Mouse (Mus musculus) adrenal gland, postnatal 25 days (tissue): ENCODE measurements around the gene Bhlhe41. TPM values are rescaled to one million over a fixed set of nuclear protein-coding genes. Genes with fewer than 3 reads are reported as not detected.

Experiments
- DNase-seq: peaks from one replicate; pipeline ENCODE4 v3.0.0; 2021; ENCODE audit warnings: mixed read lengths
- total RNA-seq: library from RNA; stranded (reverse); gene quantifications from 2 replicates; pipeline ENCODE4 v1.2.3, GENCODE M21; 2021

Gene Bhlhe41
- total RNA-seq, 1 experiment from 2014 or later: 16.2 TPM

- DNase-seq: no peak
Measured at GRCm38 (mm10) chr6:145870991-145871390, 5.6 kb upstream of the Bhlhe41 start.

- no peak for DNase-seq
Measured at GRCm38 (mm10) chr6:145867111-145867510, 1.8 kb upstream of the Bhlhe41 start.

- peak; percentile 95 for DNase-seq
Measured at GRCm38 (mm10) chr6:145865886-145866851, 811 bp upstream of the Bhlhe41 start.

GRCm38 (mm10) chr6:145864171-145864570, 1.2 kb downstream of the Bhlhe41 start:
- DNase-seq: no peak

- DNase-seq: peak; percentile 73
Measured at GRCm38 (mm10) chr6:145863065-145863971, 2.0 kb downstream of the Bhlhe41 start.

- DNase-seq: no peak
Measured at GRCm38 (mm10) chr6:145862739-145863064, 2.7 kb downstream of the Bhlhe41 start.

GRCm38 (mm10) chr6:145862321-145862720, 3.0 kb downstream of the Bhlhe41 start:
- no peak for DNase-seq

GRCm38 (mm10) chr6:145861462-145862227, 3.7 kb downstream of the Bhlhe41 start:
- DNase-seq: no peak

GRCm38 (mm10) chr6:145860350-145860749, 5.0 kb downstream of the Bhlhe41 start:
- no peak for DNase-seq

- no peak for DNase-seq
Measured at GRCm38 (mm10) chr6:145858414-145858813, 6.9 kb downstream of the Bhlhe41 start.

GRCm38 (mm10) chr6:145857428-145857827, 7.9 kb downstream of the Bhlhe41 start:
- no peak for DNase-seq

GRCm38 (mm10) chr6:145855720-145856551, 9.4 kb downstream of the Bhlhe41 start:
- peak; percentile 96 for DNase-seq

GRCm38 (mm10) chr6:145854756-145855155, 10.6 kb downstream of the Bhlhe41 start:
- no peak for DNase-seq

- DNase-seq: no peak
Measured at GRCm38 (mm10) chr6:145853356-145854079, 11.8 kb downstream of the Bhlhe41 start.

GRCm38 (mm10) chr6:145852708-145853107, 12.7 kb downstream of the Bhlhe41 start:
- no peak for DNase-seq

- no peak for DNase-seq
Measured at GRCm38 (mm10) chr6:145851956-145852355, 13.4 kb downstream of the Bhlhe41 start.

- no peak for DNase-seq
Measured at GRCm38 (mm10) chr6:145850789-145851188, 14.6 kb downstream of the Bhlhe41 start.

GRCm38 (mm10) chr6:145847661-145848060, 17.7 kb downstream of the Bhlhe41 start:
- no peak for DNase-seq

- no peak for DNase-seq
Measured at GRCm38 (mm10) chr6:145846948-145847347, 18.4 kb downstream of the Bhlhe41 start.

GRCm38 (mm10) chr6:145846076-145846475, 19.3 kb downstream of the Bhlhe41 start:
- no peak for DNase-seq
